Mouse (Mus musculus) brown adipose tissue, adult 24 weeks (tissue): ENCODE measurements around the gene Azin2. TPM values are rescaled to one million over a fixed set of nuclear protein-coding genes. Genes with fewer than 3 reads are reported as not detected.

Experiments used
- H3K27ac ChIP-seq: fragments of 200-500 bp; replicated peaks from 2 replicates; pipeline ENCODE4 v1.5.1; 2012; ENCODE audit warnings: low read depth, mild to moderate bottlenecking, low read length
- H3K4me1 ChIP-seq: fragments of 200-500 bp; 2 replicates; pipeline ENCODE4 v1.6.1; 2012; ENCODE audit warnings: low read length, mixed read lengths; ENCODE audit not compliant: control insufficient read depth, insufficient read depth, insufficient read length
- H3K4me3 ChIP-seq: fragments of 200-500 bp; 2 replicates; pipeline ENCODE4 v1.5.1; 2012; ENCODE audit warnings: low read depth, mild to moderate bottlenecking, low read length, moderate library complexity; ENCODE audit not compliant: insufficient read depth
- polyA plus RNA-seq: library from polyadenylated mRNA; stranded (reverse); fragments of >200 nt; gene quantifications from 2 replicates; pipeline ENCODE4 v1.2.4, GENCODE M21; 2012; ENCODE audit not compliant: missing spikeins, insufficient read depth, insufficient read length

The Azin2 gene
- polyA plus RNA-seq, 1 experiment, result 3.8 TPM

GRCm38 (mm10) chr4:128904035-128904800 lies 58.0 kb downstream of the Azin2 start:
- Histone ChIP-seq H3K4me1 (peaks cover under 1% of the 10 kb centered on the region; the same call in 1 of the 2 replicates), H3K27ac (no peak overlapping the region), H3K4me3 (no peak overlapping the region)

- Histone ChIP-seq H3K4me1 (peaks cover 11% of the 10 kb centered on the region), H3K27ac (no peak overlapping the region), H3K4me3 (no peak overlapping the region)
These were observed 59.9 kb downstream of the Azin2 start for GRCm38 (mm10) chr4:128902390-128902789.

GRCm38 (mm10) chr4:128900484-128900883 lies 61.8 kb downstream of the Azin2 start:
- H3K27ac ChIP-seq, result no peak overlapping the region
- H3K4me1 ChIP-seq, result peaks cover 11% of the 10 kb centered on the region
- H3K4me3 ChIP-seq, result no peak overlapping the region

- Histone ChIP-seq H3K27ac (no peak overlapping the region), H3K4me3 (no peak overlapping the region)
These were observed 62.9 kb downstream of the Azin2 start for GRCm38 (mm10) chr4:128899332-128899731.

GRCm38 (mm10) chr4:128897911-128898421 lies 64.3 kb downstream of the Azin2 start:
- Histone ChIP-seq H3K4me1 (peaks cover 11% of the 10 kb centered on the region), H3K4me3 (no peak overlapping the region), H3K27ac (peak overlapping the region; percentile 25; the same call in 1 of the 2 replicates)

More at GRCm38 (mm10) chr4:128899332-128899731, 62.9 kb downstream of the Azin2 start:
- peaks cover 11% of the 10 kb centered on the region for H3K4me1 ChIP-seq

GRCm38 (mm10) chr4:128896667-128897066 lies 65.6 kb downstream of the Azin2 start:
- Histone ChIP-seq H3K4me3 (no peak overlapping the region), H3K27ac (no peak overlapping the region), H3K4me1 (peaks cover 11% of the 10 kb centered on the region)

- no peak overlapping the region for H3K27ac ChIP-seq
- H3K4me1 ChIP-seq, result peaks cover 15% of the 10 kb centered on the region
- no peak overlapping the region for H3K4me3 ChIP-seq
These were observed 66.4 kb downstream of the Azin2 start for GRCm38 (mm10) chr4:128895841-128896240.

GRCm38 (mm10) chr4:128894112-128894511 lies 68.1 kb downstream of the Azin2 start:
- peaks cover 21% of the 10 kb centered on the region for H3K4me1 ChIP-seq
- no peak overlapping the region for H3K27ac ChIP-seq
- no peak overlapping the region for H3K4me3 ChIP-seq

GRCm38 (mm10) chr4:128892188-128892587 lies 70.1 kb downstream of the Azin2 start:
- Histone ChIP-seq H3K4me1 (peaks cover 12% of the 10 kb centered on the region), H3K4me3 (no peak overlapping the region)

GRCm38 (mm10) chr4:128891746-128892145 lies 70.5 kb downstream of the Azin2 start:
- H3K4me1 ChIP-seq, result peaks cover 12% of the 10 kb centered on the region
- H3K27ac ChIP-seq, result no peak overlapping the region
- H3K4me3 ChIP-seq, result no peak overlapping the region

More at GRCm38 (mm10) chr4:128892188-128892587, 70.1 kb downstream of the Azin2 start:
- no peak overlapping the region for H3K27ac ChIP-seq

GRCm38 (mm10) chr4:128891157-128891556 lies 71.1 kb downstream of the Azin2 start:
- Histone ChIP-seq H3K4me3 (no peak overlapping the region), H3K4me1 (peaks cover 12% of the 10 kb centered on the region), H3K27ac (no peak overlapping the region; the same call in 1 of the 2 replicates)

GRCm38 (mm10) chr4:128889752-128890630 lies 72.3 kb downstream of the Azin2 start:
- H3K4me3 ChIP-seq, result no peak overlapping the region
- no peak overlapping the region for H3K27ac ChIP-seq
- H3K4me1 ChIP-seq, result peaks cover 12% of the 10 kb centered on the region

- Histone ChIP-seq H3K4me1 (peaks cover 15% of the 10 kb centered on the region), H3K27ac (no peak overlapping the region), H3K4me3 (no peak overlapping the region)
These were observed 73.7 kb downstream of the Azin2 start for GRCm38 (mm10) chr4:128888436-128888990.

GRCm38 (mm10) chr4:128887641-128888091 lies 74.6 kb downstream of the Azin2 start:
- H3K27ac ChIP-seq, result no peak overlapping the region
- H3K4me1 ChIP-seq, result peaks cover 15% of the 10 kb centered on the region
- H3K4me3 ChIP-seq, result no peak overlapping the region

GRCm38 (mm10) chr4:128887026-128887425 lies 75.2 kb downstream of the Azin2 start:
- H3K27ac ChIP-seq, result no peak overlapping the region
- H3K4me3 ChIP-seq, result no peak overlapping the region

More at GRCm38 (mm10) chr4:128887026-128887425, 75.2 kb downstream of the Azin2 start:
- H3K4me1 ChIP-seq, result peaks cover 15% of the 10 kb centered on the region
